Mouse (Mus musculus): ENCODE measurements around the gene 1700028J19Rik.

DNA sequence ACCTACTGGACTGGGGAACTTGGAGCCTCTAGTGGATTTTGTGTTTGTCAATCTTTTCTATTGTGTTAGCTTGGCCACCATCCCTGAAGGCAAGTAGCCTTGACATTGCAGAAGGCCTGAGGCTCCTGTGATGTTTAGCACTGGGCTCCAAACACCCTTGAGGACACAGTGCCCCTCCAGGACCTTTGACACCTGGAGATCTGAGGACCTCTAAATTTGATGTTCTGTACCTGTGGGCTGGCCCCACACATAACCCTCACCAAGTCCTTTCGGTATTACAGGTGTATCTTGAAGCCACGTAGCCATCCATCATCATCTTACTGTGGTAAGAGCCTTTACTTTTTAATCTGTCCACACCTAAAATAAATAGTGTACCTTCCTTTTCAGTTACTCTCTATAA is 1.5 kb upstream of the 1700028J19Rik start:
- no peak for TF ChIP-seq POLR2A (IDR thresholded peaks at IDR 0.05; ENCODE audit: borderline replicate concordance, extremely low read depth, insufficient read depth, insufficient read length, poor library complexity, severe bottlenecking)
- TF ChIP-seq CTCF (IDR thresholded peaks at IDR 0.05; ENCODE audit: borderline replicate concordance, extremely low read depth, insufficient read depth, insufficient read length), result no peak

All from brain, embryonic 14.5 days (tissue).